Mouse (Mus musculus) testis, postnatal 14 days (tissue): ENCODE measurements around the gene Olfr706.
"Not testable (repeated sequence)": the region's sequence is repeated elsewhere in the genome, so short reads cannot be mapped to it uniquely, and the experiment has no call there.

Experiments
- DNase-seq: peaks from one replicate; pipeline ENCODE4 v3.0.0; 2021; ENCODE audit warnings: low spot score

Olfr706 gene

DNA sequence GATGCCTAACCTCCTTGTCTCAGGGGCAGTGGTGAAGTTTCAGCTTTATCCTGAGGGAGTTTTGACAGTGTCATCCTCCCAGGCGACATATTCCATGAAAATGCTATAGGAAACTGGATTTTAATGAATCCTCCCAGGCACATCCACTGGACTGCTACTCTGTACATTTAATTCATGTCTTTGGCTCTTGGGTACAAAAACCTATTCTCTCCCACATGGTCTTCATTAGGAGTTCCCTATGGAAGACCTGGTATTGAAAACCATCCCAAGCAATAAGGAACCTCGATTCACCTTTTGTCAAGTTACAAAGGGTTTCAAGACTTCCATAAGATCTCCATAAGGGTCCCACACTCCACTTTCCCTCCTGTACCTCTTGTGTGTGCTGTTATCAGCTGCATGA lies at the start of gene Olfr706:
TSS of gene Olfr706 (minus strand) at position 101 of the 400 bp plus-strand sequence.
- DNase-seq: no peak

DNA sequence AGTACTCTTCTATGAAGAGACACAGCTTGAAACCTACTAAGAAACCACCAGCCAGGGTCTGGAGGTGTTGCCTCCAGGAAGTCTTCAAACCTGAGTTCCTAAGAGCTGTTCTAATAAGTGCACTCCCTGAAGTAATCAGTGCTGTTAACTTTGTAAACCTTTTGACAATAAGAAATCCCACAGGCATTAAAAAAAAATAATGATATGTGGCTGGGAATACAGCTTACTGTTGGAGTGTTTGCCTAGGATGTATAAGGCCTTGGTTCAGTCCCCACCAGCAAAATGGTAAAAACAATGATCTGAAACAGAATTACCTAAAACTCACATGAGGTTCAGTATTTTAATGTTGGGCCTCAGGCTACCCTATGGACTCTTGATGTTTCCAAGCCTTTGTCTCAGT lies 44.2 kb upstream of the Olfr706 start, which contains the start of gene Olfr709-ps1:
TSS of gene Olfr709-ps1 (minus strand) at position 101 of the 400 bp plus-strand sequence.
- no peak for DNase-seq

DNA sequence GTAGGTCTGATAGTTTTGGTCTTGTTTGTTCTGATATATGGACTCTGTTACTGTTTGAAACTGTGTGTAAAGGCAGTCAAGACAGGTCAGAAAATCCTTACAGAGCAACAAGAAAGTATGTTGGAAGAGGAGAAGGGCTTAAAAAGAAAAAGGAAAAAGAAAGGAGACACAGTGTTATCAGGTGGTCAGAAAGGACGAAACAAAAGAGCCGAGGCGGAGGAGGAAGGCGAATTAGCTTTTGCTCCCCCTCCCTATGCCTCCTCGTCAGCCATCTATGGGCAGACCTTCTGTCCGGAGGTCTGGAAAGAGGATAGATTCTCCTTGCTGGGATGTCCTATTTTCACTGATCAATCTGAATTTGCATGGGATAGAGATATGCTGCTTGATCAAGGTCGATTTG lies 33.0 kb upstream of the Olfr706 start:
- peak; percentile 6 for DNase-seq

DNA sequence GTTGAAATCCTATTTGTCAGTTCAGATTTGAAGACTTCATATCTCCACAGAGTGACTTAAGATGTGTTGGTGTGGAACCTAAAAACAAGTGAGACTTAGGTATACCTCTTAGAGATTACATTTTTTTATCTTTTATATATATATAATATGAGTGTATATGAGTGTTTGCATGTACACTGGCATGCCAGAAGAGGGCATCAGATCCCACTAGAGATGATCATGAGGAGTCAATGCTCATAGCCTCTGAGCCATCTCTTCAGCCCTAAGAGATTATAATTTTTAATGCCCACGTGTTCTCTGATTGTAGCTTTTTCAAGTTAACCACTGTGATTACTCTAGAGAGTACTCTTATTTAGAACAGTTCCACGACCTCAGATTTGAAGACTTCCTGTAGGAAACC lies 19.7 kb upstream of the Olfr706 start, which contains the start of gene Olfr1532-ps1:
TSS of gene Olfr1532-ps1 (plus strand) at position 326 of the 400 bp plus-strand sequence.
- DNase-seq: no peak

DNA sequence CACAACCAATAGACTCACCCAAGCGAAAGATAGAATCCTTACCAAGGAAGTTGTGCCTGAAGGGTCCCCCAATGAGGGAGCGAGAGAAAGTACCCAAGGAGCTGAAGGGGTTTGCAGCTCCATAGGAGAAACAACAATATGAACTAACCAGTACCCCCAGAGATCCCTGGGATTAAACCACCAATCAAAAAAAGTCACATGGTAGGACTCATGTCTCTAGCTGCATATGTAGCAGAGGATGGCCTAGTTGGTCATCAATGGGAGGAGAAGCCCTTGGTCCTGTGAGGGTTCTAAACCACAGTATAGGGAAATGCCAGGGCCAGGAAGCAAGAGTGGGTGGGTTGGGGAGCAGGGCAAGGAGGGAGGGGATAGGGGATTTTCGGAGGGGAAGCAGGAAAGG lies 13.2 kb upstream of the Olfr706 start, which contains the start of gene Olfr707:
TSS of gene Olfr707 (minus strand) at position 101 of the 400 bp plus-strand sequence.
- not testable (repeated sequence) for DNase-seq

DNA sequence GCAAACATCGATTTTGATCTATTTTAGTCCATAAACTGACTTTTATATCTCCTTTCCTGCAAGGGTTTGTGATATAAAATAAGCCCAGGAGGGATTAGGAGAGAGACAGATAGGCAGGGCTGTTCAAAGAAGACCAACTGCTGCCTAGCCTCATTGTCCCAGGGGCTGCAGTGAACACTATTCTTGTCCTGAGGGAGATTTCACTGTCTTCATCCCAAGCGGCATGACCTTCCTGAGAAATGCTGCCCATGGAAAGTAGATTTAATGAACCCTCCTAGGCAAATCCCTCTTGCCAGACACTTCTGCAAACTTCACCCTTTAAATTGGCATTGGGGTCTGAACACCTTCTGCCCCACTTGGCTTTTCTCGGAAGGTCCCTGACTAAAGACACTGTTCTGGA lies 11.2 kb downstream of the Olfr706 start, which contains the start of gene Olfr705:
TSS of gene Olfr705 (minus strand) at position 101 of the 400 bp plus-strand sequence.
- DNase-seq: no peak

DNA sequence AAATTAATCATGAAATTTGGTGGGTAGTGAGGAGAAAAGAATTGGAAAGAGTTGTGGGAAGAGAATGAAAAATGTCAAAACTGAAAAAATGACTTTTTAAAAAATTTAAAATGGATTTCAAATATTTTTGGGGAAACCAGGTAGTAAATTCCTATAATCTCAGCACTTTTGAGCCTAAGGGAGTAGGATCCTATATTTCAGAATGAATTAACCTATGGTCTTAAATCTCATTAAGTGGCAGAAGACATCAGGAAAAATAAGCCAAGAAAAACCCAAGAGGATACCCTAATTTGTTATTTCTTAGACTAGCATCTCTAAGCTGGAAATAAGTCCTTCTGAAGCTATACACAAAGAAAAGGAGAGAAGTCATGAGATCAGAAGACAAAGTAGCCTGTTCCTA lies 25.1 kb downstream of the Olfr706 start, which contains the start of gene Olfr704:
TSS of gene Olfr704 (plus strand) at position 301 of the 400 bp plus-strand sequence.
- DNase-seq: no peak

DNA sequence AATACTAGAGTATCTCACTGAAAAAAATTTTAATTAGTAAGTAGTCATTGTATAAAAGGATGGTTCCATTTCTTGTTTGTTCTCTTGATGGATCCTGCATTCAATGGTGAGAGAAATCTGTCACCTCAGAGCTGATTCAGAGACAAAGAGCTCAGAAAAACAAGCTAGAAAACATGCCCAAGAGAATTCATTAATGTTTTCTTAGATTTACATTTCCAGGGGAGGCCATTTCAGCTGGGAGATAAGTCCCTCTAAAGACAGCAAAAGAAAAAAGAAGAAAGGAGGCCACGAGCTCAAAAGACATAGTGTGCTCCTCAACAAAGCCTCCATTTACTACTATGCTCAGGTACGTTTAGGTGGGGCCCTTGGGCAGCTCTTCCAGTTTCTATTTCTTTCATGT lies 44.9 kb downstream of the Olfr706 start, which contains the start of gene Olfr703:
TSS of gene Olfr703 (plus strand) at position 301 of the 400 bp plus-strand sequence.
- DNase-seq: no peak

DNA sequence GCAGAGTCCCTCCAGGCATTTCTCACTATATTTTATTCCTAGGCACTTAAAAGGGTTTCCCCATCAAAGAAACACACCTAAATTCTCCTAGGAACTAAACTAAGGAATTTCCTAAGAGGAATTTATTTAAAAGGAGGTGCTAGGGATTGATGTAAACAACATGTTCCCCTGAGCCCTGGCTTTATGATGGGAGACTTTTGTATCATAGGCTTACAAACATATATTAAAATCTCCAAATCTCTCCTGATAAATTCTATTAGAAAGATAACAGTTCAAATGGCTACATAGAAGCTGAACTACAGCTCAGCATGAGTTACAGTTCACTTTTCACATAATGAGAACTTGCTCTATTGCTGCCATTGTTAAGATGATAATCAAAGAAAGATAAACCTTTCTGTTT lies 54.2 kb downstream of the Olfr706 start, which contains the start of gene Olfr702:
TSS of gene Olfr702 (minus strand) at position 101 of the 400 bp plus-strand sequence.
- no peak for DNase-seq
